Mouse (Mus musculus): ENCODE measurements around the gene Dedd2. TPM values are rescaled to one million over a fixed set of nuclear protein-coding genes. Genes with fewer than 3 reads are reported as not detected.
"Not testable (repeated sequence)": the region's sequence is repeated elsewhere in the genome, so short reads cannot be mapped to it uniquely, and the experiment has no call there.

Dedd2 gene
- polyA plus RNA-seq (2021) = 18.1 TPM

DNA sequence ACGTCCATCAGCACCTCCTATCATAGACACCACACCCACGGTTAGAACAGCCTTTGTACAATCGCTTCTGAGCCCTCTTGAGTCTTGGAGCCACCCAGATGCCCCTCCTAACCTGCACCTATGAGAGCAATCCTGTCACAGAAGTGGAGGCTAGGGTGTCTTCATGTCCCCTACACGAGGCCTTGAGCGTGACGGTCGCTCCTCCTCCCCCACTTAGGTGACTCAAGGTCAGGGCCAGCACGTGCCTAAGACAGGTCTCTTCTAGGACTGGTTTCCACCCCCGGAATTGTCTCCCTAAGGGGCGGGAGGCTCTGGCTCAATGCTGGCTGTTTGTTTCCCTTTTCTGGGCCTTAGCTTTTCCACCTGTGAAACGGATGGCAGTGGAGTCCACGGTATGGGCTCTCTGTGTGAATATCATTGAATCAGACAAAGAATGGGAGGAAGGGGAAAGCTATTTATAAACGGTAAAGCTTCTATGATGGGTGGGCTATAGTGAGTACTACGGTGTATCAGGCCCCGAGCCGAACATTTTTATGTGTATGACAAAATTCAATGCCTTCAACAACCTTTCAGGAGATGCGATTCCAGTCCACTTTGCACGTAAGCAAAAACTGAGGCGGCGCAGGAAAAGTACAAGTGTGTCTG, at the start of gene Dedd2:
Gene Dedd2, minus strand, starts transcription at position 159 of the 645 bp plus-strand sequence.
- ATAC-seq (no peak), DNase-seq (ENCODE audit: low read depth, low spot score) (no peak)
- no peak for TF ChIP-seq CTCF (IDR thresholded peaks at IDR 0.05)
- POLR2A ChIA-PET = interaction anchor here (1.3 to 5.0 kb wide), 2 partner anchors 16 to 48 kb away, joined by 3 to 32 read pairs; partner anchors contain the start of gene Gsk3a
- in situ Hi-C loops (cut with MboI; ENCODE audit: low pct_unique_long_range_greater_than_20kb) = no loop called here
- H3K27me3 ChIP-seq = no peaks in the 10 kb centered on the region
- CTCF ChIA-PET = interaction anchor here (1.0 to 3.3 kb wide), 6 partner anchors 12 to 189 kb away, joined by 3 to 11 read pairs (median 4); no protein-coding TSS in a partner anchor

- ATAC-seq (no peak), DNase-seq (ENCODE audit: low read depth, low spot score) (no peak)
- POLR2A ChIA-PET = interaction anchor here (0.7 to 1.7 kb wide), 7 partner anchors 10 to 48 kb away, joined by 3 to 5 read pairs (median 3); no protein-coding TSS in a partner anchor
- TF ChIP-seq CTCF (IDR thresholded peaks at IDR 0.05) = no peak
- in situ Hi-C loops (cut with MboI; ENCODE audit: low pct_unique_long_range_greater_than_20kb) = no loop called here
- CTCF ChIA-PET = interaction anchor here (0.8 to 2.7 kb wide), 6 partner anchors 8 to 36 kb away, joined by 3 to 7 read pairs (median 4); no protein-coding TSS in a partner anchor
- no peaks in the 10 kb centered on the region for H3K27me3 ChIP-seq
Observed at GRCm38 (mm10) chr7:25269545-25270271, 49.3 kb upstream of the Dedd2 start.

DNA sequence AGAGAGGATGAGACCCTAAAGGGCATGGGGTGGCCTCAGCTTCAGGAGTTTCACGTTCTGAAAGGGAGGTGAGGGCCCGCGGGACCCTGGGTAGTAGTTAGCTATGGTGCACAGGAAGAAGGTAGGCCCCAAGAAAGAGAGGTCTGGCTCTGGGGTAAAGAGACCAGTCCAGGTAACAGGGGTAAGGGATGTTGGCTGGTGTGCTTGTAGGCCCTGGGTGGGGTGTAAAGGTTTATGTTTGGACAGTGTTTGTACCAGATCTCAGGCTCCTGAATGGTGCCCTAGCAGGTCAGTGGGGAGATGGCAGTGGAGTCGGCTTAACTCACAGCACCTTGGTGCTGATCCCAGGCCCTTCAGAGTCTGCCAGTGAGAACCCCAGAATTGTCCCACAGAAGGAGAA, 48.6 kb upstream of the Dedd2 start:
- in situ Hi-C loops (cut with MboI; ENCODE audit: low pct_unique_long_range_greater_than_20kb) = no loop called here
- no peak for TF ChIP-seq CTCF (IDR thresholded peaks at IDR 0.05)
- no peak for DNase-seq (ENCODE audit: low read depth, low spot score)
- ATAC-seq = no peak
- H3K27me3 ChIP-seq = no peaks in the 10 kb centered on the region
- CTCF ChIA-PET = interaction anchor here (0.8 to 2.7 kb wide), 5 partner anchors 9 to 35 kb away, joined by 3 to 7 read pairs (median 4); no protein-coding TSS in a partner anchor
- POLR2A ChIA-PET = interaction anchor here (0.8 to 1.7 kb wide), 7 partner anchors 11 to 48 kb away, joined by 3 to 5 read pairs (median 3); partner anchors contain the start of gene Zfp526

DNA sequence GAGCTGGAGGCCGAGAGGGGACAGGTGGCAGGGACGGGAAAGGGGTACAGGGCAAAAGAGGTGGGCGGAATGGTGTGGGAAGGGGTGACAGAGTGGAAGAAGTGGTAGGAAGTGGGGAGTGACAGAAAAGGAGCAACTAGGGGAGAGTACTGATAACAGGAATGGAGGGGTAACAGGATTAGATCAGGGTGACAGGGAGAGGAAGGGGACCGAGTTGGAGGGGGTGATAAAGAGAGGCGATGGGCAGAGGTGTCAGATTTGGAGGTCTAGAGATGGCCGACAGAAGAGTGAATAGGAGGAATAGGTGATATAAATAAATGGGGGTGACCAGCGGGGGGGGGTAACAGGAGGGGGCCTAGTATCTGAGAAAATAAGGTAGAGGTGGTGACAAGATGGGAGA, 48.2 kb upstream of the Dedd2 start:
- in situ Hi-C loops (cut with MboI; ENCODE audit: low pct_unique_long_range_greater_than_20kb) = no loop called here
- H3K27me3 ChIP-seq = no peaks in the 10 kb centered on the region
- DNase-seq (ENCODE audit: low read depth, low spot score) (no peak), ATAC-seq (no peak)
- ChIA-PET CTCF (interaction anchor here (1.1 to 2.7 kb wide), 3 partner anchors 23 to 28 kb away, joined by 3 to 7 read pairs (median 3); no protein-coding TSS in a partner anchor), POLR2A (interaction anchor here (0.6 to 1.6 kb wide), 5 partner anchors 17 to 122 kb away, joined by 3 read pairs; partner anchors contain the start of gene Zfp526)
- TF ChIP-seq CTCF (IDR thresholded peaks at IDR 0.05) = no peak

GRCm38 (mm10) chr7:25267751-25268463, 47.5 kb upstream of the Dedd2 start:
- DNase-seq (ENCODE audit: low read depth, low spot score) = peak; percentile 100
- peak; percentile 92 for ATAC-seq
- no peaks in the 10 kb centered on the region for H3K27me3 ChIP-seq
- no peak for TF ChIP-seq CTCF (IDR thresholded peaks at IDR 0.05)
- ChIA-PET POLR2A (interaction anchor here (0.6 to 1.6 kb wide), 3 partner anchors 30 to 122 kb away, joined by 3 read pairs; partner anchors contain the start of gene Zfp526), CTCF (interaction anchor here (0.9 to 2.7 kb wide), 5 partner anchors 10 to 48 kb away, joined by 3 to 7 read pairs (median 3); partner anchors contain the start of gene Megf8)
- in situ Hi-C loops (cut with MboI; ENCODE audit: low pct_unique_long_range_greater_than_20kb) = no loop called here

- no peak for TF ChIP-seq CTCF (IDR thresholded peaks at IDR 0.05)
- CTCF ChIA-PET = interaction anchor here (0.9 to 1.3 kb wide), 4 partner anchors 11 to 49 kb away, joined by 3 to 5 read pairs (median 3); partner anchors contain the start of gene Megf8
- in situ Hi-C loops (cut with MboI; ENCODE audit: low pct_unique_long_range_greater_than_20kb) = no loop called here
- no peaks in the 10 kb centered on the region for H3K27me3 ChIP-seq
- DNase-seq (ENCODE audit: low read depth, low spot score) (peak; percentile 98), ATAC-seq (peak; percentile 51)
- POLR2A ChIA-PET = no interaction called here
Observed at GRCm38 (mm10) chr7:25267301-25267750, 46.9 kb upstream of the Dedd2 start, which contains the start of gene Cic. Cic (plus strand) TSS chr7:25267704.

DNA sequence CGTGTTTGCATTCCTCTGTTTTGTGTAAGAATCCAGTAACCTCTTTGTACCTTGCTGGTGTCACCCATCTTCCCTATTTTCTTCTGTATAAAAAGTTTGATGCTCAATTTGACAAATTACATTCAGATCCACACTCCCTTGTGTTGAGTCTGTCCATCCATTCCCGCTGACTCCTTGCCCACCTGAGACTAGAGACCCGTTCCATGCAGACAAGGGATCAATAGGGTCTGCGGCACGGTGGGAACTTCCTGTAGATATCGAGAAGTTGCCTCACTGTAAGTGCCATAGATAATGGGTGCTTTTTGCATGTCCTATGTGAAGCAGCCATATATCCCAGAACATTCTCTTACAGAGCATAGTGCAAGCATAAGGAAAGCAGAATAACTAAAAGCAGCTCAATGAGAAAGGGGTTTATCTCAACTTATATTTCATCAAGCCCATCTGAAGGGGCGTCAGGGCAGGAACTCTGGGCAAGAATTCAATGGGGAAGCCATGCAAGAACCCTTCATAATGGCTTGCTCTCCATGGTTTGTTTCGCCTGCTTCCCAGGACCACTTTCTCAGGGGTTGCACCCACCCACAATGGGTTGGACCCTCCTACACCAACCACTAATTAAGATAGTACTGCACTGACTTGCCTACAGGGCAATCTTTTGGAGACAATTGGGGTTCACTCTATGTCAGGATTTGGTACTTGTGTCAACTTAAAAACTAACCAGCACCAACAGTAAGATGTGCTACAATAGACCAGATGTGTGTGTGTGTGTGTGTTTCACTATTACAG, 46.0 kb upstream of the Dedd2 start:
- ChIA-PET CTCF (no interaction called here), POLR2A (no interaction called here)
- DNase-seq (ENCODE audit: low read depth, low spot score) (no peak), ATAC-seq (no peak)
- TF ChIP-seq CTCF (IDR thresholded peaks at IDR 0.05) = no peak
- no peaks in the 10 kb centered on the region for H3K27me3 ChIP-seq
- in situ Hi-C loops (cut with MboI; ENCODE audit: low pct_unique_long_range_greater_than_20kb) = no loop called here

GRCm38 (mm10) chr7:25265743-25266142, 45.3 kb upstream of the Dedd2 start:
- CTCF ChIA-PET = interaction anchor here (1.0 kb wide), 1 partner anchor 9 kb away, joined by 4 read pairs; no protein-coding TSS in a partner anchor
- DNase-seq (ENCODE audit: low read depth, low spot score); POLR2A ChIA-PET; H3K27me3 ChIP-seq; ATAC-seq; in situ Hi-C loops (cut with MboI; ENCODE audit: low pct_unique_long_range_greater_than_20kb): not testable (repeated sequence)

Data from Patski (cell line).